Mouse (Mus musculus): ENCODE measurements around the gene Vmn1r169. TPM values are rescaled to one million over a fixed set of nuclear protein-coding genes. Genes with fewer than 3 reads are reported as not detected.
"Not testable (repeated sequence)": the region's sequence is repeated elsewhere in the genome, so short reads cannot be mapped to it uniquely, and the experiment has no call there.

Vmn1r169 gene
- not detected for total RNA-seq (2021)
- long read RNA-seq, experiment 1 = 0 reads
- long read RNA-seq, experiment 2 = 0 reads

DNA sequence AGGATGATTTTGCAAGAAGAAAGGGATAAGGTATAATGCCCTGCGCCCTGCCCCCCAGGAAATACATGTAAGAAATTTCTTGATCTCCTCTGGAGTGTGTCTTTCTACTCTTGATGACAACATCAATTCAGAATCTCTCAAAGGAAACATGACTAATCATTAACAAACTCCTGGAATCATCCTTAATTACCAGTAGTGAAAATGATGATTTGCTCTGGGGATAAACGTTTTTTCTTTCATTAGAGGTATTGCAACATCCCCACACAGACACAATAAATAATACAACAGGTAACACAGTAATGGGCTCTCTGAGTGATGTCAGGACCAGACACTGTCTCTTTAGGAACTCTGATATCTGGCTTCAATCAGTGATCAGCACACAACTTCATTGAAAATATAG lies at the start of gene Vmn1r169:
Vmn1r169 (plus strand) TSS at position 301 of the 400 bp plus-strand sequence.
- DNase-seq; intact Hi-C loops (cut with DNase I; ENCODE audit: low total_unique reads): not testable (repeated sequence)

DNA sequence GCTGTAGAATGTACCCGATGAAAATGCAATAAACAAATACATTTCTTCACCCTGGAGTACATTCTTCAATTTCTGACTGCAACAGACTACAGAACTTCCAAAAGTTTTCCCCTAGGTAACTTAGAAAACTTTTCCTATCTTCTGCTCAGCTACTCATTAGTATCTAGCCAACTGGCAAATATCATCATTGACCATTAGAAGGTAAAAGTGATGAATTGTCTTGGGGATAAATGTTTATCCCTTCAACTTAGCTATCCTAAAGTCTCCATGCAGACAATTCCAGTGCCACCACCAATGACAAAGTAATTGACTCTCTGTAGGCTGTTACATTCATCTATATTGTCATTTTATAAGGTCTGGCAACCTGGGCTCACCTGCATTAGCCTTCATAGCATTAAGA lies 35.9 kb upstream of the Vmn1r169 start, which contains the start of gene Vmn1r168:
Vmn1r168 (plus strand) TSS at position 301 of the 400 bp plus-strand sequence.
- DNase-seq; intact Hi-C loops (cut with DNase I; ENCODE audit: low total_unique reads): not testable (repeated sequence)

DNA sequence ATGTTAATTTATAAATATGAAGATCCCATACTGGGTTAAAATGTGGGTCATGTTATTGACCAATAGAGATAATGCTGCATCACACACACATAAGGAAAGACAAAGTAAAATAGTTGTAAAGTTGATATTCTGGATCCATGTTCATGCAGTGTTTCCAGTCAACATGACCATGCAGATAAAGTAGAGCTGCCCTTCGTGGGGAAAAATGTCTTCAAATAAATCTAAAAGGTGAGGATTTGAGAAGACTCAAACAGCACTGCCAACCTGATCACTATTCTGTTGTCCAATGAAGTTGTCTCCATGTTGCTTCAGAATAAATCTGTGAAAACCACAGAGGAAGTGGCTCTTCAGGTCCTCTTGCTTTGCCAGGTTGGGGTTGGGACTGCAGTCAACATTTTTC lies 30.5 kb downstream of the Vmn1r169 start, which contains the start of gene Vmn1r170:
Vmn1r170 (plus strand) TSS at position 301 of the 400 bp plus-strand sequence.
- intact Hi-C loops (cut with DNase I; ENCODE audit: low total_unique reads); DNase-seq: not testable (repeated sequence)

Other genes with a start within 250 kb of the Vmn1r169 start
- gene Nlrp5, start 189.6 kb upstream of the Vmn1r169 start, total RNA-seq (2021) = under 1 TPM in 1 of 2 experiments, not detected in 1; 0.10 TPM
- not detected for gene Vmn1r167, start 68.3 kb upstream of the Vmn1r169 start, total RNA-seq (2021)
- gene Vmn1r168, start 35.8 kb upstream of the Vmn1r169 start, total RNA-seq (2021) = not detected
- not detected for gene Vmn1r170, start 30.6 kb downstream of the Vmn1r169 start, total RNA-seq (2021)
- not detected for gene Vmn1r171, start 55.2 kb downstream of the Vmn1r169 start, total RNA-seq (2021)
- not detected for gene Vmn1r172, start 82.8 kb downstream of the Vmn1r169 start, total RNA-seq (2021)
- gene Vmn1r173, start 125.2 kb downstream of the Vmn1r169 start, total RNA-seq (2021) = not detected
- not detected for gene Vmn1r174, start 176.7 kb downstream of the Vmn1r169 start, total RNA-seq (2021)
- not detected for gene Vmn1r175, start 235.1 kb downstream of the Vmn1r169 start, total RNA-seq (2021)